Mouse (Mus musculus): Measurements from ENCODE around the gene Abhd11.

DNA sequence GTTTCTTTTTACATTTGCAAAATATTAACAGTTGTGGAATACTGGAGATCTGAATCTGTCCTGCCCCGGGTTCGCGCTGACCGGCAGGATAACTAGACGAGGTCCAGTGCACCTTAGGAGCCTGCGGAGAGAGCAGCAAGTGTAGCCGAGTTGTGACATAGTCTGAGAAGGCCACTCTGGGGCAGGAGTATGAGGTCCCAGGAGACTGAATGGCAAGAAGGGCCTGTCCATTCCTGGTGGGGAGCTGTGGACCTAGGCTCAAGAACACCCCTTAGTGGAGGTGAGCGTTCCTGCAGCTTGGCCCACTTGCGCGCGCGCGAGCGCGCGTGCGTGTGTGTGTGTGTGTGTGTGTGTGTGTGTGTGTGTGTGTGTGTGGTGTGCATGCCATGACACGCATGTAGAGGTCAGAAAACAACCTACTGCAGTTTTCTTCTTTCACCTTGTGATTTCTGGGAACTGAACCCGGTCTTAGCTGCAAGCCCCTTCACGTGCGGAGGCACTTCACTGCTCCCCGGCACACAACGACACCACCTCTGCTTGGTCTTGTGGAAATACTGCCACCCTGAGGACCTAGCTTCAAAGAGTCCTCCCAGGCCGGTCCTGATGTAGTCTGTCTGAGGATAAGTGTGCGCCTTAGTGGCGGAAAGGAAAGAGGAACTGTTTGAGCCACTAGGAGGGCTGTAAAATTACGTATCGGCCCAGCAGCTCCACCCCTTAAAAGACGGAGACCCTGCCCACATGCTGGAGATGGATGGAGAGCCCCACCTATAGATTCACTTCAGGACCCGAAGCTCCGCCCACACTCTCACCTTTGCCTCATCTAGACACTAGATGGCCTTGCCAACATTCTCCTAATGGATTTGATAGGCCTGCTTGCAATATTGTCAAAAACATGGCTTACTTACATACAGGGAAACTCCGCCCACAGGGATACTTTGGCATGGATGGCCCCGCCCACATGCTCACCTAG is 42.8 kb upstream of the Abhd11 start:
- TF ChIP-seq CTCF (IDR thresholded peaks at IDR 0.05; ENCODE audit: low read depth) (peak; percentile 59), EP300 (optimal IDR thresholded peaks at IDR 0.05) (no peak)

Measured in stomach, postnatal 0 days (tissue).